Mouse (Mus musculus) heart, embryonic 16.5 days (tissue): ENCODE measurements around the gene Irf1. TPM values are rescaled to one million over a fixed set of nuclear protein-coding genes. Genes with fewer than 3 reads are reported as not detected.
A peak's percentile ranks its signal among the peaks of the same experiment; 100 is the strongest.
"Not testable (repeated sequence)": the region's sequence is repeated elsewhere in the genome, so short reads cannot be mapped to it uniquely, and the experiment has no call there.

Source experiments
- ATAC-seq: fragments of 200-750 bp; cut with Nextera tagmentation; replicated peaks from 2 replicates; pipeline ENCODE4 v1.8.0; 2017; ENCODE audit warnings: moderate number of reproducible peaks; ENCODE audit not compliant: insufficient read depth, low FRiP score; ENCODE audit errors: extremely low read depth
- H3K27ac ChIP-seq: fragments of 300-500 bp; sonication (generic); 2 replicates; pipeline ENCODE4 v1.5.1; 2014; ENCODE audit warnings: mild to moderate bottlenecking, low read length, control low read depth, moderate library complexity
- H3K27me3 ChIP-seq: fragments of 300-500 bp; sonication (generic); 2 replicates; pipeline ENCODE4 v1.6.1; 2014; ENCODE audit warnings: low read length, mixed read lengths; ENCODE audit not compliant: control insufficient read depth, insufficient read depth
- H3K36me3 ChIP-seq: fragments of 300-500 bp; sonication (generic); 2 replicates; pipeline ENCODE4 v1.6.1; 2014; ENCODE audit not compliant: control insufficient read depth, insufficient read depth
- H3K4me1 ChIP-seq: fragments of 300-500 bp; sonication (generic); 2 replicates; pipeline ENCODE4 v1.6.1; 2014; ENCODE audit warnings: low read length, mixed read lengths; ENCODE audit not compliant: control insufficient read depth, insufficient read depth
- H3K4me2 ChIP-seq: fragments of 300-500 bp; sonication (generic); 2 replicates; pipeline ENCODE4 v1.6.1; 2014; ENCODE audit warnings: low read depth, mild to moderate bottlenecking, control low read depth, low read length
- H3K4me3 ChIP-seq: fragments of 300-500 bp; sonication (generic); 2 replicates; pipeline ENCODE4 v1.5.1; 2014; ENCODE audit warnings: mild to moderate bottlenecking, control low read depth, low read length
- H3K9ac ChIP-seq: fragments of 300-500 bp; sonication (generic); 2 replicates; pipeline ENCODE4 v1.6.1; 2014; ENCODE audit warnings: low read length, control low read depth
- H3K9me3 ChIP-seq: fragments of 300-500 bp; sonication (generic); replicated peaks from 2 replicates; pipeline ENCODE4 v1.6.1; 2016; ENCODE audit warnings: low read length; ENCODE audit not compliant: control insufficient read depth
- WGBS: fragments of 180-500 bp; shearing (Covaris S2); extraction: QIAGEN DNeasy Blood & Tissue Kit; methylation state at CpG from one replicate; pipeline ENCODE4 v1.1.7; 2014; 5-methylcytosine and 5-hydroxymethylcytosine counted together
- polyA plus RNA-seq: library from polyadenylated mRNA; unstranded; fragments of >200 nt; fragmentation: Nextera tagmentation; extraction: Ambion mirVana; gene quantifications from 2 replicates; pipeline ENCODE4 v1.2.1, GENCODE M21; 2015

Gene Irf1
- polyA plus RNA-seq, 1 experiment from 2014 or later, result 25.7 TPM

DNA sequence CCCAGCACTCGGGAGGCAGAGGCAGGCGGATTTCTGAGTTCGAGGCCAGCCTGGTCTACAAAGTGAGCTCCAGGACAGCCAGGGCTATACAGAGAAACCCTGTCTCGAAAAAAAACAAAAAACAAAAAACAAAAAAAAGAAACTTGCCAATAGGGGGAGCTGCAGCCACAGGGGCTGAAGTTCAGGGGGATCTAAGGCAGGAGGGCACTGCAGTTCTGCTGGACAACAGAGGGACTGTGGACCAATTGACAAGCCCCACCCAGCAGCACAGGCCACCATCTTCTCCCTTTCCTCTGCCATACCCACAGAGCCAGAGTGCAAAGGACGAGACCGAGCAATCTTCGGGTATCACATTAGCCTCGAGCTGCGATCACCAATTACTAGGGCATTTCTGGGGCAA, 11.8 kb upstream of the Irf1 start:
- H3K36me3 ChIP-seq, H3K4me2 ChIP-seq, H3K4me3 ChIP-seq, H3K27ac ChIP-seq, ATAC-seq, H3K27me3 ChIP-seq, H3K9ac ChIP-seq, H3K9me3 ChIP-seq: not testable (repeated sequence)
- 77% methylated on average over 9 of the region's 9 CpGs for WGBS
- H3K4me1 ChIP-seq, result peaks cover 29% of the 10 kb centered on the region

- Histone ChIP-seq H3K27ac (peak overlapping the region; percentile 28), H3K36me3 (no peaks in the 10 kb centered on the region), H3K4me2 (no peak overlapping the region), H3K4me1 (peaks cover 38% of the 10 kb centered on the region), H3K27me3 (no peaks in the 10 kb centered on the region), H3K4me3 (no peak overlapping the region), H3K9me3 (no peaks in the 10 kb centered on the region), H3K9ac (no peak overlapping the region)
- WGBS, result 44% methylated on average over 6 of the region's 6 CpGs
- 0 out of 2 replicates have a peak, but pooled peaks have one; percentile 18 for ATAC-seq
Measured at GRCm38 (mm10) chr11:53758791-53759351, 10.9 kb upstream of the Irf1 start.

DNA sequence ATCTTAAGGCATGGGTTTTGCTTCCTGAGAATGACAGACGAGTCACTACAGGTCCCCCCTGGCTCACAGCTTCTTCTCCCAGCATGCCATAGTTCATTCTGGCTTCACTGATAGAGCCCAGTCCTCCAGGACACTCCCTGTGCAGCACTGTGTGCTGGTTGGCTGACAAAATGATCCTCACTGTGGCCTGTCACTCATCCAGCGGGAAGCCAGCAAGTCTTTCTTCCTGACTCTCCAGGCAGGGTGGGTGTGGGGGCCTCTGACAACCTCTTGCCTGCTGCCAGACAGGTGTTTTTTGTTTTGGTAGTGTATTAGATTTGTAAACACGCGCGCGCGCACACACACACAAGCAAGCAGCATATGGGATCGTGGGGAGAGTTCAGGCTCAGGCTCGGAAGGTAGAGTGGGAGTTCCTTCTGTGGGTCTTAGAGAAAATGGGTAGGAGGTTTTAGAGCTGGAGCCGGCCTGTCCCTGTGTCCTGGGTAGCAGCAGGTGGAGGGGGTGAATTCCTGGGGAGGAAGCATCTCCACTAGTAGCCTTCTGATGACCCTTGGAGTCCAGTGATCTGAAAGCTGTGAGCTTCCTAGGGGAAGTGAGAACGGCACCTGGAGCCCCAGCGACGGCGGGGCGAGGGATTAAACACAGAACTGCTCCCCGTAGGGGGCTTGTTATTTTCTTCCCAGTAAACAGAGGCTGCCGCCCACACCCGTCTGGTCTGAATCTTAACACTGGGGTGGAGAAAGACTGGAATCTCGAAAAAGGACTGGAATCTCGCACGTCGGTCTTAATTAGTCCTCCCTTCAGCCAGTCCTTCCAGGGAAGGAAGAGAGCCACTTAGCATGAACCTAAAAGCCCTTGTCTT, 10.0 kb upstream of the Irf1 start:
- Histone ChIP-seq H3K4me3 (no peak overlapping the region), H3K27ac (peak overlapping the region; percentile 28), H3K9me3 (no peaks in the 10 kb centered on the region), H3K4me1 (peaks cover 46% of the 10 kb centered on the region), H3K9ac (0 out of 2 replicates have a peak overlapping the region, but pooled peaks have one; percentile 4), H3K27me3 (no peaks in the 10 kb centered on the region), H3K4me2 (peak overlapping the region; percentile 10), H3K36me3 (no peaks in the 10 kb centered on the region)
- no peak for ATAC-seq
- WGBS, result 27% methylated on average over 22 of the region's 22 CpGs

GRCm38 (mm10) chr11:53761284-53761683, 8.5 kb upstream of the Irf1 start:
- Histone ChIP-seq H3K36me3 (no peaks in the 10 kb centered on the region), H3K4me1 (peaks cover 48% of the 10 kb centered on the region), H3K9me3 (no peaks in the 10 kb centered on the region), H3K27me3 (no peaks in the 10 kb centered on the region), H3K27ac (peak overlapping the region; percentile 98), H3K4me2 (no peak overlapping the region), H3K4me3 (no peak overlapping the region), H3K9ac (no peak overlapping the region)
- no peak for ATAC-seq
- 61% methylated on average over 5 of the region's 5 CpGs for WGBS

- ATAC-seq, result peak; percentile 40
- no peaks in the 10 kb centered on the region for H3K27me3 ChIP-seq
- no peaks in the 10 kb centered on the region for H3K36me3 ChIP-seq
- peaks cover 48% of the 10 kb centered on the region for H3K4me1 ChIP-seq
- no peaks in the 10 kb centered on the region for H3K9me3 ChIP-seq
- H3K9ac ChIP-seq, result peak overlapping the region; percentile 13; the same call in 1 of the 2 replicates
- H3K4me3 ChIP-seq, result no peak overlapping the region
- H3K27ac ChIP-seq, result peak overlapping the region; percentile 98
- WGBS, result 8% methylated on average over 2 of the region's 2 CpGs
- peak overlapping the region; percentile 86; the same call in 1 of the 2 replicates for H3K4me2 ChIP-seq
Measured at GRCm38 (mm10) chr11:53761822-53762221, 8.0 kb upstream of the Irf1 start.

DNA sequence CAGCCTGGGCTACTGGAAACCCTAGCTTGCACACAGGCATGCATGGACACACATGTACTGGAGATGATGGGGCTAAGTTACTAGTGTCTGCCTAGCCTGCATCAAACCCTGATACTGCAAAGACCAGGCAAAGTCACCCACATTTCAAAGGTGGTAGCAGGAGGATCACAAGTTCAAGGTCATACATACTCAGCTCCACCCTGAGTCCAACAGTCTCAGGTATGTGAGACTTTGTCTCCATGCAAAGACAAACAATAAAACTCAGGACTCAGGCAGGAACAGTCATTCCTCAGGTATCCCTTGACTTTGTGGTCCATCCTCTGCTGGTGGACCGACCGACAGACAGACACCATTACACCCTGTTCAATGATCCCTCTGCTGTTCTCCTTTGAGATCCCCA, 7.4 kb upstream of the Irf1 start:
- no peaks in the 10 kb centered on the region for H3K36me3 ChIP-seq
- no peak for ATAC-seq
- peak overlapping the region; percentile 78 for H3K9ac ChIP-seq
- H3K4me1 ChIP-seq, result peaks cover 48% of the 10 kb centered on the region
- peak overlapping the region; percentile 54 for H3K4me3 ChIP-seq
- H3K27me3 ChIP-seq, result no peaks in the 10 kb centered on the region
- H3K9me3 ChIP-seq, result no peaks in the 10 kb centered on the region
- 30% methylated on average over 2 of the region's 2 CpGs for WGBS
- peak overlapping the region; percentile 98 for H3K27ac ChIP-seq
- H3K4me2 ChIP-seq, result peak overlapping the region; percentile 86

DNA sequence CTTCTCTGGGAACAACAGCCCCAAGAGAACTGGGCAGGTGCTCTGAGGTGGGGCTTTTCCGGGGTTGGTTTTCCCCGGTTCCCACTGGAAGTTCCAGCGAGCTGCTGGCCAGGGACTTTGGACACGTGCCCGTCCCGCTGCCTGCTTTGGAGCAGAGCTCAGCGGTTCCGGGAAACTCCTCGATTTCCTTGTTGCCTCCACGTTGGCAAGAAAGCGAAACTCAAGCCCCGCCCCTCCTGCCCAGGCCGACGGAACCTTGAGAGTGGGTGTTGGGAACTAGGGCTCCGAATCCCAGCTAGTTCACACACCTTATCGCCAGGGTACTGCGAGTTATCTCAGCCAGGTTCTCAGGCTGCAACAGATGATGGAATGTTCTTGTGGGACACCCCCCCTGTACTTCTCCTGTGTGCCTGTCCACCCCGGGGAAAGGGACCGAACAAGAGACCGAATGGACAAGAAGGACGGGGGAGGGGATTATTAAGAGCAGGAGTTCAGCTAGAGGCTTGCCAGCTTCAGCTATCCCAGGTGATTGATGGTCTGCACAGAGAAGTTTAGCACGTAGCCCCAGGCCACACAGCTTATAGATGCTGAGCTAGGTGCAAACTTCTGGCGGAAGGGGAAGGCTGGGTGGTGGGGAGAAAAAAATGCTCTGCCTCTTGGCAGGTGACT, 6.9 kb upstream of the Irf1 start:
- no peaks in the 10 kb centered on the region for H3K36me3 ChIP-seq
- H3K4me2 ChIP-seq, result peak overlapping the region; percentile 86
- H3K9me3 ChIP-seq, result no peaks in the 10 kb centered on the region
- peak overlapping the region; percentile 54 for H3K4me3 ChIP-seq
- H3K27me3 ChIP-seq, result no peaks in the 10 kb centered on the region
- H3K27ac ChIP-seq, result peak overlapping the region; percentile 98
- peaks cover 48% of the 10 kb centered on the region for H3K4me1 ChIP-seq
- ATAC-seq, result peak; percentile 6; the same call in 1 of the 2 replicates
- WGBS, result 2% methylated on average over 23 of the region's 23 CpGs
- peak overlapping the region; percentile 78 for H3K9ac ChIP-seq

GRCm38 (mm10) chr11:53763496-53764140, 6.2 kb upstream of the Irf1 start:
- ATAC-seq, result peak; percentile 70
- no peaks in the 10 kb centered on the region for H3K9me3 ChIP-seq
- no peaks in the 10 kb centered on the region for H3K36me3 ChIP-seq
- peak overlapping the region; percentile 86 for H3K4me2 ChIP-seq
- H3K27ac ChIP-seq, result peak overlapping the region; percentile 98
- H3K9ac ChIP-seq, result peak overlapping the region; percentile 78
- H3K4me1 ChIP-seq, result peaks cover 48% of the 10 kb centered on the region
- peak overlapping the region; percentile 54 for H3K4me3 ChIP-seq
- no peaks in the 10 kb centered on the region for H3K27me3 ChIP-seq
- 1% methylated on average over 33 of the region's 33 CpGs for WGBS
